Mouse (Mus musculus) induced T-regulatory cell, adult 2 months (primary cell): ENCODE results near the gene Rps18.

Source experiments
- DNase-seq: peaks from one replicate; pipeline ENCODE4 v3.0.0-alpha.2; 2012; ENCODE audit warnings: low read depth

Gene Rps18

GRCm38 (mm10) chr17:33943454-33943853 lies 12.3 kb downstream of the Rps18 start:
- DNase-seq = no peak

- peak; percentile 46 for DNase-seq
Measured at GRCm38 (mm10) chr17:33941381-33941780, 14.4 kb downstream of the Rps18 start.

- peak; percentile 60 for DNase-seq
Measured at GRCm38 (mm10) chr17:33940981-33941380, 14.8 kb downstream of the Rps18 start.

- peak; percentile 97 for DNase-seq
Measured at GRCm38 (mm10) chr17:33940206-33940805, 15.5 kb downstream of the Rps18 start, which contains the start of the genes Pfdn6 and Wdr46. Gene Pfdn6, minus strand, starts transcription at chr17:33940343. Gene Wdr46, plus strand, starts transcription at chr17:33940660.

- DNase-seq = no peak
Measured at GRCm38 (mm10) chr17:33938783-33939182, 17.0 kb downstream of the Rps18 start.

GRCm38 (mm10) chr17:33936993-33937392 lies 18.8 kb downstream of the Rps18 start:
- no peak for DNase-seq

- no peak for DNase-seq
Measured at GRCm38 (mm10) chr17:33935422-33936055, 20.3 kb downstream of the Rps18 start.

GRCm38 (mm10) chr17:33932970-33933369 lies 22.8 kb downstream of the Rps18 start:
- no peak for DNase-seq

- no peak for DNase-seq
Measured at GRCm38 (mm10) chr17:33932448-33932847, 23.4 kb downstream of the Rps18 start.

GRCm38 (mm10) chr17:33931947-33932346 lies 23.9 kb downstream of the Rps18 start:
- no peak for DNase-seq

GRCm38 (mm10) chr17:33931159-33931866 lies 24.5 kb downstream of the Rps18 start:
- DNase-seq = peak; percentile 68

GRCm38 (mm10) chr17:33930280-33931158 lies 25.3 kb downstream of the Rps18 start:
- peak; percentile 87 for DNase-seq

- DNase-seq = peak; percentile 96
Measured at GRCm38 (mm10) chr17:33929371-33930279, 26.2 kb downstream of the Rps18 start, which contains the start of gene Rgl2. Gene Rgl2, plus strand, starts transcription at chr17:33929543.

- no peak for DNase-seq
Measured at GRCm38 (mm10) chr17:33928251-33928947, 27.4 kb downstream of the Rps18 start.

GRCm38 (mm10) chr17:33926207-33926932 lies 29.4 kb downstream of the Rps18 start:
- peak; percentile 61 for DNase-seq

GRCm38 (mm10) chr17:33925406-33926116 lies 30.2 kb downstream of the Rps18 start:
- DNase-seq = peak; percentile 43

- peak; percentile 84 for DNase-seq
Measured at GRCm38 (mm10) chr17:33924577-33925283, 31.1 kb downstream of the Rps18 start.

GRCm38 (mm10) chr17:33921361-33921760 lies 34.4 kb downstream of the Rps18 start:
- no peak for DNase-seq
